Mouse (Mus musculus): ENCODE measurements around the gene Pnmal1.
A peak's percentile ranks its signal among the peaks of the same experiment; 100 is the strongest.

Pnmal1 gene

DNA sequence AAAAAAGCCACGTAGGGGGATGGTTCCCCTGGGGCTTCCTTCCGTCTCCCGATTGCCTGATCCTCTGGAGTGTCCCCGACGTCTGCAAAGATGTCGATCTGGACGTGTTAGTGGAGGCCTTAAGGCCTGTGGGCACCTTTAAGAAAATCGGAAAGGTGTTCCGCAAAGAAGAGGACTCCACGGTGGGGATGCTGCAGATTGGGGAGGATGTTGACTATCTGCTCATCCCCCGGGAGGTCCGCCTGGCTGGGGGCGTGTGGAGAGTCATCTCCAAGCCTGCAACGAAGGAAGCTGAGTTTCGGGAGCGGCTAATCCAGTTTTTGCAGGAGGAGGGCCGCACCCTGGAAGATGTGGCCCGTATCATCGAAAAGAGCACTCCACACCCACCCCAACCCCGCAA, 34.9 kb downstream of the Pnmal1 start:
- no peak for DNase-seq (ENCODE audit: low spot score in 2 of 2)

DNA sequence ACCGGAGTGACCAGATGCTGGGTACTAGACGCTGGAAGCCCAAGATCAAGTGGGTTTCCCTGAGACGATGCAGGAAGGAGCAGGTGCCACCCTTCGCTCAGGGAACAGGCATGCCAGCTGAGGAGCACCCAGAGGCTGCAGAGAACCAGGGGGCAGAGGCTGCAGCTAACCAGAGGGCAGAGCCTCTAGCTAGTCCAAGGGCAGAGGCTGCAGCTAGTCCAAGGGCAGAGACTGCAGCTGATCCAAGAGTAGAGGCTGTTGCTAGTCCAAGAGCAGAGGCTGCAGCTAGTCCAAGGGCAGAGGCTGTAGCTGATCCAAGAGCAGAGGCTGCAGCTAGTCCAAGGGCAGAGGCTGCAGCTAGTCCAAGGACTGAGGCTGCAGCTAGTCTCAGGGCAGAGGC, 35.9 kb downstream of the Pnmal1 start:
- no peak for DNase-seq (ENCODE audit: low spot score in 2 of 2)

DNA sequence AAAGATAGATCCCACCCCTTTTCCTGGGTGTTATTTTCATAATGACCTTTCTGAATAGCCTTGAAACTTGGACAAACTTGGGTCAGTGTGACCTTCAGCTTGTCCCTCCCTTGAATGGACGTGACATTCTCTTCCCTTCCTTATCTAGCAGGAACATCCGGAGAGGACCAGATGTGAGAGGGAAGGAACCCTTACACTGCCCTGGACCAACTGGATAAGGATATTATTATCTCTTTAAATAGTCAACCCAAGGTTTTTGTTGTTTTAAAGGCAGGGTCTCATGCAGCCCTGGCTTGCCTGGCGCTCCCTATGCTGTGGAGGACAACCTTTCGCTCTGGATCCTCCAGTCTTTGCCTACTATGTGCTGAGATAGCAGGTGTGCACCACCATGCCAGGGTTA, 39.8 kb downstream of the Pnmal1 start:
- DNase-seq (ENCODE audit: low spot score in 2 of 2) = no peak

DNA sequence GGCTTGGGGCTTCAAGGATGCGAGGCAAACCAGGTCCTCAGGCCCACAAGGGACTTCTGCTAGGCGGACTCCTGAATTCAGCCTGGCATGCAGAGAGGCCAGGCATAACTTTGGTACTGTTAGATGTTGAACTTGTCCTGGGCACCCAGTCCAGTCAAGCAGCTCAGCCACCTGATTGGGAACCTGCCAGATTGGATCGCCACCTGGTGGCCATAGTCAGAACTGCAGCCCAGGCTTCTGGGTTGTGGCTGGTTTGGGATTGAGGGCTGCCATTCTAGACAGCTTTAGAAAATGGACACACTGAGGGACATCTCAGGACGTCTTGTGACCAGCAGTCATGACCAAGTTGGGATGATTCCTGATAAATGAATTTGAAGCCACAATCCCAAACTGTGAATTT, 40.2 kb downstream of the Pnmal1 start:
- DNase-seq (ENCODE audit: low spot score in 2 of 2) = peak; percentile 66 to 84

- peak; percentile 60 to 81 for DNase-seq (ENCODE audit: low spot score in 2 of 2)
Observed at GRCm38 (mm10) chr7:17002375-17003195, 43.1 kb downstream of the Pnmal1 start.

- no peak for DNase-seq (ENCODE audit: low spot score in 2 of 2)
Observed at GRCm38 (mm10) chr7:17003230-17003960, 43.9 kb downstream of the Pnmal1 start.

DNA sequence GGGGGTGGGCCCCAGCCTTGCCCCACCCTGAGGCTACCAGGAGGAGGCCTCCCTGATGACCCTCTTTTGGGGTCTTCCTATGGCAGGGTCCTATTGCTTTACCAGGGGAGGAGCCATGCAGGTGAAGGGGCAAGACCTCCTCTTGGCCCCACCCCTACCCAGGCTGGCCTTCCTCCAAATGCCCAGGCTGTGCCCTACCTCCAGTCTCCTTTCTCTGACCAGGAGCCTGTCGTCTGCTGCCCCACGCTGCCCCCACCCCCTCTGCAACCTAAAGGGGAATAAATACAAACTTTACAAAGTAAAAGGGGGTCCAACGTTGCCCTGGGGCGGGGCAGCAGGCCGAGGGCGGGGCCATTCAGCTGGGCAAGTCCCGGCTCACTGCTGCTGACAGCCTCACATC, 45.2 kb downstream of the Pnmal1 start:
- no peak for DNase-seq (ENCODE audit: low spot score in 2 of 2)

- DNase-seq (ENCODE audit: low spot score in 2 of 2) = no peak
Observed at GRCm38 (mm10) chr7:17007300-17007699, 47.8 kb downstream of the Pnmal1 start.

- no peak for DNase-seq (ENCODE audit: low spot score in 2 of 2)
Observed at GRCm38 (mm10) chr7:17009326-17010009, 50.0 kb downstream of the Pnmal1 start.

DNA sequence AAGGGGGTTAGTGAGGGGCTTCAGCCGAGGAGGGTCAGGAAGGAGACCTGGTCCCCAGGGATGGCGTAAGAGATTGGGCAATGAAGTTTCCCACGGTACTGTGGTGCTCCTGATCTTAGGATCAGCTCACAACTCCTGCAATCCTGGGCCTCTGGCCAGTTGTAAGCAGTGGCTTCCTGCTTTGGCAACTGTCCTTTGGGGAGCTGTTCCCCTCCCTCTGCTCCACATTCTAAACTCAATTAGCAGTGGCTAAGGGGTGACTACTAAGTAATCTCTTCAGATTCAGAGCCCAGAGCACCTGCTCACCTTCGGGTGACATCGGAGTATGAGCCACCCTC, 50.5 kb downstream of the Pnmal1 start:
- no peak for DNase-seq (ENCODE audit: low spot score in 2 of 2)

- no peak for DNase-seq (ENCODE audit: low spot score in 2 of 2)
Observed at GRCm38 (mm10) chr7:17011909-17012590, 52.6 kb downstream of the Pnmal1 start.
